Mouse (Mus musculus) limb, embryonic 14.5 days (tissue): ENCODE data around the gene Bcar3. TPM values are rescaled to one million over a fixed set of nuclear protein-coding genes. Genes with fewer than 3 reads are reported as not detected.

Source experiments
- ATAC-seq: fragments of 200-750 bp; cut with Nextera tagmentation; 2 replicates; pipeline ENCODE4 v1.8.0; 2017; ENCODE audit warnings: low read depth, moderate number of reproducible peaks, moderate TSS enrichment; ENCODE audit not compliant: low FRiP score
- DNase-seq: peaks from one replicate; pipeline ENCODE4 v3.0.0-alpha.2; 2015; ENCODE audit warnings: low spot score
- H3K27ac ChIP-seq: fragments of 300-500 bp; sonication (generic); replicated peaks from 2 replicates; pipeline ENCODE4 v1.5.1; 2014; ENCODE audit warnings: low read depth, mild to moderate bottlenecking, low read length, moderate library complexity, mixed read lengths
- H3K27me3 ChIP-seq: fragments of 300-500 bp; sonication (generic); 2 replicates; pipeline ENCODE4 v1.6.1; 2014; ENCODE audit warnings: low read length, mixed read lengths; ENCODE audit not compliant: control insufficient read depth, insufficient read depth
- H3K36me3 ChIP-seq: fragments of 300-500 bp; sonication (generic); 2 replicates; pipeline ENCODE4 v1.6.1; 2014; ENCODE audit warnings: mild to moderate bottlenecking, low read length, moderate library complexity, mixed read lengths; ENCODE audit not compliant: control insufficient read depth, insufficient read depth
- H3K4me1 ChIP-seq: fragments of 300-500 bp; sonication (generic); 2 replicates; pipeline ENCODE4 v1.6.1; 2014; ENCODE audit warnings: antibody characterized with exemption, low read length, mixed read lengths; ENCODE audit not compliant: control insufficient read depth, insufficient read depth
- H3K4me2 ChIP-seq: fragments of 300-500 bp; sonication (generic); replicated peaks from 2 replicates; pipeline ENCODE4 v1.6.1; 2014; ENCODE audit warnings: low read depth, mild to moderate bottlenecking, low read length, moderate library complexity; ENCODE audit not compliant: severe bottlenecking
- H3K4me3 ChIP-seq: fragments of 300-500 bp; sonication (generic); replicated peaks from 2 replicates; pipeline ENCODE4 v1.5.1; 2014; ENCODE audit warnings: low read length
- H3K9ac ChIP-seq: fragments of 300-500 bp; sonication (generic); 2 replicates; pipeline ENCODE4 v1.6.1; 2014; ENCODE audit warnings: mild to moderate bottlenecking, low read depth, low read length, moderate library complexity; ENCODE audit not compliant: severe bottlenecking
- H3K9me3 ChIP-seq: fragments of 300-500 bp; sonication (generic); 2 replicates; pipeline ENCODE4 v1.6.1; 2016; ENCODE audit warnings: low read length; ENCODE audit not compliant: control insufficient read depth
- POLR2A ChIP-seq: fragments of 200-500 bp; IDR thresholded peaks from 2 replicates; pipeline ENCODE4 v1.8.0; 2012; ENCODE audit warnings: inconsistent platforms, mild to moderate bottlenecking, moderate library complexity, borderline replicate concordance; ENCODE audit not compliant: insufficient read depth, insufficient read length; ENCODE audit errors: extremely low read depth
- WGBS: fragments of 180-500 bp; shearing (Covaris S2); extraction: QIAGEN DNeasy Blood & Tissue Kit; methylation state at CpG from one replicate; pipeline ENCODE4 v1.1.7; 2014; 5-methylcytosine and 5-hydroxymethylcytosine counted together
- polyA plus RNA-seq, 2 experiments: library from polyadenylated mRNA; depleted of rRNA in 1 of 2; stranded (reverse) in 1 of 2; unstranded in 1 of 2; fragments of >200 nt; fragmentation: Nextera tagmentation in 1 of 2; extraction: Ambion mirVana in 1 of 2; gene quantifications; 2 replicates each; pipeline versions ENCODE4 v1.2.1 to v1.2.3; 2012 to 2014

The Bcar3 gene
- polyA plus RNA-seq, 2 experiments, result 7.8 to 7.9 TPM

GRCm38 (mm10) chr3:122312078-122312477 is 18.1 kb downstream of the Bcar3 start:
- Histone ChIP-seq H3K4me3 (no peak overlapping the region), H3K4me2 (no peak overlapping the region), H3K9me3 (no peaks in the 10 kb centered on the region), H3K9ac (no peak overlapping the region), H3K36me3 (no peaks in the 10 kb centered on the region), H3K27ac (no peak overlapping the region), H3K4me1 (peaks cover 7% of the 10 kb centered on the region; the same call in 1 of the 2 replicates), H3K27me3 (no peaks in the 10 kb centered on the region)
- DNase-seq, result peak; percentile 84
- no peak for TF ChIP-seq POLR2A
- peak; percentile 62; the same call in 1 of the 2 replicates for ATAC-seq
- 15% methylated on average over 2 of the region's 2 CpGs for WGBS

GRCm38 (mm10) chr3:122312936-122313629 is 19.1 kb downstream of the Bcar3 start:
- Histone ChIP-seq H3K4me1 (peaks cover 7% of the 10 kb centered on the region; the same call in 1 of the 2 replicates), H3K4me2 (no peak overlapping the region), H3K9me3 (no peaks in the 10 kb centered on the region), H3K4me3 (no peak overlapping the region), H3K27me3 (no peaks in the 10 kb centered on the region), H3K9ac (no peak overlapping the region), H3K36me3 (no peaks in the 10 kb centered on the region), H3K27ac (no peak overlapping the region)
- ATAC-seq (no peak), DNase-seq (no peak)
- no peak for TF ChIP-seq POLR2A
- WGBS, result 73% methylated on average over 10 of the region's 10 CpGs

GRCm38 (mm10) chr3:122313936-122314335 is 20.0 kb downstream of the Bcar3 start:
- Histone ChIP-seq H3K9me3 (no peaks in the 10 kb centered on the region), H3K27me3 (no peaks in the 10 kb centered on the region), H3K4me1 (peaks cover 7% of the 10 kb centered on the region; the same call in 1 of the 2 replicates), H3K36me3 (no peaks in the 10 kb centered on the region), H3K9ac (no peak overlapping the region), H3K27ac (no peak overlapping the region), H3K4me2 (no peak overlapping the region), H3K4me3 (no peak overlapping the region)
- 65% methylated on average over 7 of the region's 7 CpGs for WGBS
- DNase-seq, result no peak
- ATAC-seq, result no peak
- TF ChIP-seq POLR2A, result no peak

- no peaks in the 10 kb centered on the region for H3K9me3 ChIP-seq
- WGBS, result 23% methylated on average over 11 of the region's 11 CpGs
- H3K4me2 ChIP-seq, result peak overlapping the region; percentile 5; the same call in 1 of the 2 replicates
- no peak for TF ChIP-seq POLR2A
- ATAC-seq, result no peak
- H3K36me3 ChIP-seq, result no peaks in the 10 kb centered on the region
- no peak overlapping the region for H3K9ac ChIP-seq
- H3K27ac ChIP-seq, result no peak overlapping the region
- H3K4me1 ChIP-seq, result peaks cover 7% of the 10 kb centered on the region
- no peak for DNase-seq
- H3K4me3 ChIP-seq, result no peak overlapping the region
- no peaks in the 10 kb centered on the region; the same call in 1 of the 2 replicates for H3K27me3 ChIP-seq
Observed at GRCm38 (mm10) chr3:122316621-122317020, 22.7 kb downstream of the Bcar3 start.

- ATAC-seq (no peak), DNase-seq (no peak)
- 89% methylated on average over 6 of the region's 6 CpGs for WGBS
- no peaks in the 10 kb centered on the region for H3K9me3 ChIP-seq
- H3K27ac ChIP-seq, result no peak overlapping the region
- no peak overlapping the region for H3K4me2 ChIP-seq
- no peaks in the 10 kb centered on the region for H3K36me3 ChIP-seq
- no peak overlapping the region for H3K9ac ChIP-seq
- TF ChIP-seq POLR2A, result no peak
- no peaks in the 10 kb centered on the region; the same call in 1 of the 2 replicates for H3K27me3 ChIP-seq
- no peak overlapping the region for H3K4me3 ChIP-seq
- H3K4me1 ChIP-seq, result peaks cover 15% of the 10 kb centered on the region
Observed at GRCm38 (mm10) chr3:122317339-122317738, 23.4 kb downstream of the Bcar3 start.

- Histone ChIP-seq H3K27me3 (no peaks in the 10 kb centered on the region; the same call in 1 of the 2 replicates), H3K9ac (no peak overlapping the region), H3K9me3 (no peaks in the 10 kb centered on the region), H3K4me2 (peak overlapping the region; percentile 15; the same call in 1 of the 2 replicates), H3K27ac (no peak overlapping the region), H3K36me3 (no peaks in the 10 kb centered on the region), H3K4me3 (no peak overlapping the region), H3K4me1 (peaks cover 11% of the 10 kb centered on the region)
- WGBS, result 27% methylated on average over 9 of the region's 9 CpGs
- no peak for TF ChIP-seq POLR2A
- ATAC-seq (no peak; the same call in 1 of the 2 replicates), DNase-seq (no peak)
Observed at GRCm38 (mm10) chr3:122322226-122322625, 28.3 kb downstream of the Bcar3 start.
